Mouse (Mus musculus) induced T-regulatory cell, adult 2 months (primary cell): ENCODE measurements at regions not wholly inside any gene's neighbourhood (a gene's known extent, or its start where the extent isn't known, plus 50 kb on each side); places are given as distances from the start of the nearest gene placed in this dataset.

Experiments
- DNase-seq: peaks from one replicate; pipeline ENCODE4 v3.0.0-alpha.2; 2012; ENCODE audit warnings: low read depth

GRCm38 (mm10) chr8:34756916-34757315 is 645.4 kb upstream of the Gm10131 start:
- DNase-seq = peak; percentile 72

- peak; percentile 89 for DNase-seq
These were observed 644.6 kb upstream of the Gm10131 start for GRCm38 (mm10) chr8:34756171-34756570.

GRCm38 (mm10) chr8:34755480-34755879 is 643.9 kb upstream of the Gm10131 start:
- peak; percentile 91 for DNase-seq

GRCm38 (mm10) chr8:34753046-34753445 is 641.5 kb upstream of the Gm10131 start:
- DNase-seq = no peak

- DNase-seq = no peak
These were observed 637.0 kb upstream of the Gm10131 start for GRCm38 (mm10) chr8:34748521-34748920.

GRCm38 (mm10) chr8:34745706-34746105 is 634.2 kb upstream of the Gm10131 start:
- no peak for DNase-seq

GRCm38 (mm10) chr8:34744682-34745081 is 633.1 kb upstream of the Gm10131 start:
- DNase-seq = peak; percentile 65

- peak; percentile 43 for DNase-seq
These were observed 632.6 kb upstream of the Gm10131 start for GRCm38 (mm10) chr8:34744179-34744578.

- DNase-seq = peak; percentile 45
These were observed 631.6 kb upstream of the Gm10131 start for GRCm38 (mm10) chr8:34743137-34743536.

- peak; percentile 76 for DNase-seq
These were observed 629.3 kb upstream of the Gm10131 start for GRCm38 (mm10) chr8:34740836-34741235.

GRCm38 (mm10) chr8:34739836-34740804 is 628.6 kb upstream of the Gm10131 start:
- peak; percentile 91 for DNase-seq

GRCm38 (mm10) chr8:34736214-34736613 is 624.7 kb upstream of the Gm10131 start:
- peak; percentile 72 for DNase-seq

- peak; percentile 82 for DNase-seq
These were observed 623.5 kb upstream of the Gm10131 start for GRCm38 (mm10) chr8:34735006-34735405.

GRCm38 (mm10) chr8:34732808-34733207 is 621.3 kb upstream of the Gm10131 start:
- DNase-seq = peak; percentile 79

GRCm38 (mm10) chr8:34732362-34732761 is 620.8 kb upstream of the Gm10131 start:
- peak; percentile 79 for DNase-seq

GRCm38 (mm10) chr8:34731096-34731999 is 619.8 kb upstream of the Gm10131 start:
- DNase-seq = peak; percentile 70

GRCm38 (mm10) chr8:34729585-34729984 is 618.0 kb upstream of the Gm10131 start:
- DNase-seq = no peak

GRCm38 (mm10) chr8:34727699-34728098 is 616.2 kb upstream of the Gm10131 start:
- DNase-seq = no peak

- DNase-seq = no peak
These were observed 614.7 kb upstream of the Gm10131 start for GRCm38 (mm10) chr8:34726145-34726767.

- no peak for DNase-seq
These were observed 614.0 kb upstream of the Gm10131 start for GRCm38 (mm10) chr8:34725546-34725945.

GRCm38 (mm10) chr8:34709911-34710733 is 598.6 kb upstream of the Gm10131 start:
- DNase-seq = no peak
